Mouse (Mus musculus): ENCODE measurements around the gene Sec1.

DNA sequence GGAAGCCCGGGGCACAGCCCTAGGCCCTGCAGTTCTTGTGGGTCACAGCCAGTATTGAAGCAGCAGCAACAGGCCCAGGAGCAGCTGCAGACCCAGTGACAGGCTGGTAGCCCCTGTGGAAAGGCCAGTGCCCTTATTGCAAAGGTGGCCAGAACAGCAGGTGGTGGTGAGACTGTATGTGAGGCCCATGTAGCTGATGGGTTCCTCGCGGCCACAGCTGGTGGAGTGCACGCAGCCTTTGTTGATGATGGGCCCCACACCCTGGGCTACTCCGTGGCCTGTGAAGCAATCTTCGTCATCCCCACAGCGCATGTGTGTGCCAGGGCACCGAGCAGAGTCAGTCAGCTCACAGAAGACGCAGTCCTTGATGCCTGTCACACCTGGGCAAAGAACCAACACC is 30.9 kb upstream of the Sec1 start:
- TF ChIP-seq MYOD1 (IDR thresholded peaks at IDR 0.05; ENCODE audit: control insufficient read depth, insufficient read length, low read depth) (no peak), CTCF (IDR thresholded peaks at IDR 0.05; ENCODE audit: control insufficient read depth, insufficient read depth, insufficient read length) (no peak), CEBPB (IDR thresholded peaks at IDR 0.05; ENCODE audit: low read depth) (no peak), USF1 (IDR thresholded peaks at IDR 0.05; ENCODE audit: low read depth) (no peak)

Measured in C2C12 (cell line).